Mouse (Mus musculus): ENCODE measurements around the gene Hrh2. TPM values are rescaled to one million over a fixed set of nuclear protein-coding genes. Genes with fewer than 3 reads are reported as not detected.

Hrh2 gene
- 0.33 and 0.42 TPM in 2 replicates for polyA plus RNA-seq (2015; fragmentation: Nextera tagmentation; extraction: Ambion mirVana)

DNA sequence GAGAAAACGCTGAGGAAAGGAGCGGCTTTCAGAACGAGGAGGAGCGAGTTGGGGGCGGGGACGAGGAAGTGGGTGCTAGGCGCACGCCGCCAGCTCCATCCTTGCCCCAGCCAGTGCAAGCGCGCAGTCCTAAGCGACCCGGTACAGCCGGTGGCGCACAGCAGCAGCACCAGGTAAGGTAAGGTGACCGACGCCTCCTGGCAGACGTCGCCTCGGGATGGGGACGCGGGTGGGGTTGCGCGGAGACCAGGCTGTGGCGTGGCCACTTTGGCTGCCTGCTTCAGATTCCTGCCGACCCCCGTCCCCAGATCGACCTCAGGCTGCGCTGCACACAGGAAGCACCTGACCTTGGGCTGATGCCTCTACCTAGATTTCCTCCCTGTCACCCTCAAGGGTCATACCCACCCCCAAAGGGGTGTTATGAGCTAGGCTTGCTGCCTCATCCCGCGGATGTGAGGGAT lies at the start of gene Hrh2:
Gene Hrh2, plus strand, starts transcription at position 109 of the 461 bp plus-strand sequence.
- Histone ChIP-seq H3K27me3 (peaks cover 10% of the 10 kb centered on the region; the same call in 1 of the 2 replicates), H3K9ac (replicated peaks) (peak within 1 kb of the TSS; percentile 32), H3K27ac (replicated peaks) (no peak within 1 kb of the TSS), H3K9me3 (no peaks in the 10 kb centered on the region), H3K36me3 (no peaks in the 10 kb centered on the region), H3K4me2 (replicated peaks) (peak within 1 kb of the TSS; percentile 62), H3K4me1 (peaks cover 3% of the 10 kb centered on the region; the same call in 1 of the 2 replicates), H3K4me3 (peak within 1 kb of the TSS; percentile 45)
- WGBS, result 3% methylated on average over 28 of the region's 31 CpGs
- ATAC-seq (replicated peaks), result peak; percentile 67; the same call in 1 of the 2 replicates

DNA sequence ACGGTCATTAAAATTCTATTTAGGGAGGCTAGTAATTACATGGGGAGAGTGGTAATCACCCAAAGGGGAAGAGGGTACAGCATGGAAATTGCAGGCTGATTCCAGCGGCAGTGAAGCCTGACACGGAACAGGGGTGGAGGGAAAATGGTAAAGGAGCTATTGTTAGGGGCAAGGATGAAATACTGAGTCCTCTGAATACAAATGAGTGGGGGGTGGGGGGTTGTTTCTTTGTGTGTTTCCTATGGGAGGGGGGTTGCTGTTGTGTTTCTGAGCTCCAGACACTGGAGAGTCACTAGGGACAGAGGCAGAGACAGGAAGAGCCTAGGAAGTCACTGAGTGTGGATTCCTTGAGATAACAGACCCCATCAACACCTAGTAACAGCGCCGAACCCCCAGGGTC lies 48.1 kb upstream of the Hrh2 start:
- H3K36me3 ChIP-seq, result no peaks in the 10 kb centered on the region
- H3K4me2 ChIP-seq (replicated peaks), result no peak overlapping the region
- H3K4me3 ChIP-seq, result no peak overlapping the region
- no peak overlapping the region for H3K9ac ChIP-seq (replicated peaks)
- H3K9me3 ChIP-seq, result no peaks in the 10 kb centered on the region
- ATAC-seq (replicated peaks), result no peak
- H3K27me3 ChIP-seq, result no peaks in the 10 kb centered on the region
- no peak overlapping the region for H3K27ac ChIP-seq (replicated peaks)
- peaks cover 4% of the 10 kb centered on the region; the same call in 1 of the 2 replicates for H3K4me1 ChIP-seq
- 31% methylated on average over 5 of the region's 5 CpGs for WGBS

DNA sequence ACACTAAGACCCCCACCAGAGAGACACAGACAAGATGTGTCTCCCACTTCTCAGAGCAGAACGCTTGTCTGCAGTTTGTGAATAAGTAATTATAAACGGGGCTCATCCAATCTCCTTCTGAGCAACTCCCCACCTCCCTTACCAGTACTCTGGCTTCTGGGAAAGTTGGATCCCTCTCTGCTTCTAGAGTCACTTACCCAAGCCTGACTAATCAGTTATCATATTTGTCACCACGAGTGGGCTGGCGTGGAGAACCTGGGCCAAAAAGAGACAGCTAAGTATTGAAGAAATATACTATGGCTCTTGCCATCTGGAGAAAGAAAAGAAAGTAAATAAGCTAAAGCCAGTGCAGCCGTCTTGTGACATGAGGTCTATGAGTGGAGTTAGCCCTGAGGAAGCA lies 47.3 kb upstream of the Hrh2 start:
- Histone ChIP-seq H3K9me3 (no peaks in the 10 kb centered on the region), H3K4me3 (no peak overlapping the region), H3K4me1 (peaks cover 4% of the 10 kb centered on the region; the same call in 1 of the 2 replicates), H3K36me3 (no peaks in the 10 kb centered on the region), H3K27me3 (no peaks in the 10 kb centered on the region), H3K9ac (replicated peaks) (no peak overlapping the region), H3K4me2 (replicated peaks) (no peak overlapping the region), H3K27ac (replicated peaks) (no peak overlapping the region)
- no peak for ATAC-seq (replicated peaks)
- WGBS, result 78% methylated on average over 5 of the region's 5 CpGs

DNA sequence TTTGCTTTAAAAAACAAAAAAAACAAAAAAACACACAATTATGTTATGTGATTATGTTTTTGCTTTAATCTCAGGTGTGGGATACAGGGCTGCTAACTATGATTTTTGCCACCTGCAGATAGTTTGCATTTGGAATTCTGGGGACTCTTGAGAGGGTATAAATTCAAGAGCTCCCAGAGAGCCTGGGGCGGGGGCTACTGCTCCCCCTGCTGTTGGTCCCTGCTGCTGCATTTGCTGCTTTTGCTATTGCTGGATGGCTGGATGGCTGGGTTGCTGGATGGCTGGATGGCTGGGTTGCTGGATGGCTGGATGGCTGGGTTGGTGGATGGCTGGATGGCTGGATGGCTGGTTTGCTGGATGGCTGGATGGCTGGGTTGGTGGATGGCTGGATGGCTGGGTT lies 44.6 kb upstream of the Hrh2 start:
- no peaks in the 10 kb centered on the region for H3K36me3 ChIP-seq
- no peak for ATAC-seq (replicated peaks)
- H3K9me3 ChIP-seq, result no peaks in the 10 kb centered on the region
- H3K4me2 ChIP-seq (replicated peaks), result no peak overlapping the region
- no peaks in the 10 kb centered on the region for H3K27me3 ChIP-seq
- H3K9ac ChIP-seq (replicated peaks), result no peak overlapping the region
- 59% methylated on average over 1 of the region's 1 CpGs for WGBS
- H3K4me1 ChIP-seq, result peaks cover 4% of the 10 kb centered on the region; the same call in 1 of the 2 replicates
- H3K27ac ChIP-seq (replicated peaks), result no peak overlapping the region
- H3K4me3 ChIP-seq, result no peak overlapping the region

DNA sequence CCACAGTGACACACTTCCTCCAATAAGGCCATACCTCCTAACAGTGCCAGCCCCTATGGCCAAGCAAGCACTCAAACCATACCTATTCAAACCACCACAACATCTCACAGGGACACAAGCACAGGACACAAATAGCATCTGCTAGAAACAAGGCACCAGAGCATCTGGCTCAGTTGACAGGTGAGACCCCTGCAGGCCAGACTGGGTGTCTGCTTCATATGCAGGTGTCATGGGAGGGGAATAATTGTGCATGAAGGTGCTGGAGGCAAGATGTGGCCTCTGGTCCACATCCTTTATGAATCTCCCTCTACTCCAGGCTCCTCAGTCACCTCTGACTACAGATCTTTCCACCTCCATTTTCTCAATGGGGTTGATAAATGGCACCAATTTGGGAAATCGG lies 39.5 kb upstream of the Hrh2 start:
- H3K4me1 ChIP-seq, result no peaks in the 10 kb centered on the region
- no peaks in the 10 kb centered on the region for H3K27me3 ChIP-seq
- H3K4me2 ChIP-seq (replicated peaks), result no peak overlapping the region
- no peak overlapping the region for H3K9ac ChIP-seq (replicated peaks)
- H3K36me3 ChIP-seq, result no peaks in the 10 kb centered on the region
- H3K9me3 ChIP-seq, result no peaks in the 10 kb centered on the region
- no peak overlapping the region for H3K4me3 ChIP-seq
- no peak overlapping the region for H3K27ac ChIP-seq (replicated peaks)
- no peak for ATAC-seq (replicated peaks)
- WGBS, result 85% methylated on average over 1 of the region's 1 CpGs

DNA sequence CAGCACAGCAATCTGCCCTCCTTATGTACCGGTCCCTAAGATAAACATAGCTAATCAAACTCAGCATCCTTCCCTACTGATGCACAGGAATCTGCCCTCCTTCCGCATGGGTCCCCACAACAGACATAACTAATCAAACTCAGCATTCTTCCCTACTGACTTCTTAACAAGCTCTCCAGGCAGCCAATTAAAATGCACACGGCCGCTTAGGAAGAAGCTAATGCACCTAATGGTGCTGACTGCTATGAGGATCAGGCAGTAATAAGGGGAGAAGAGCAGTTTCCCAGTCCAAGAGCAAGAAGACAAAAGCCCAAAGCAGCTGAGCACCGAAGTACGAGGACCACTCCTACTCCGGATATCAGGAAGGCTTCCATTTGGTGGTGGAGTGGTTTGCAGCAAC lies 39.0 kb upstream of the Hrh2 start:
- no peaks in the 10 kb centered on the region for H3K9me3 ChIP-seq
- H3K27me3 ChIP-seq, result no peaks in the 10 kb centered on the region
- H3K4me2 ChIP-seq (replicated peaks), result no peak overlapping the region
- H3K36me3 ChIP-seq, result no peaks in the 10 kb centered on the region
- H3K4me3 ChIP-seq, result no peak overlapping the region
- H3K9ac ChIP-seq (replicated peaks), result no peak overlapping the region
- WGBS, result 41% methylated on average over 7 of the region's 7 CpGs
- no peak overlapping the region for H3K27ac ChIP-seq (replicated peaks)
- ATAC-seq (replicated peaks), result no peak
- no peaks in the 10 kb centered on the region for H3K4me1 ChIP-seq

DNA sequence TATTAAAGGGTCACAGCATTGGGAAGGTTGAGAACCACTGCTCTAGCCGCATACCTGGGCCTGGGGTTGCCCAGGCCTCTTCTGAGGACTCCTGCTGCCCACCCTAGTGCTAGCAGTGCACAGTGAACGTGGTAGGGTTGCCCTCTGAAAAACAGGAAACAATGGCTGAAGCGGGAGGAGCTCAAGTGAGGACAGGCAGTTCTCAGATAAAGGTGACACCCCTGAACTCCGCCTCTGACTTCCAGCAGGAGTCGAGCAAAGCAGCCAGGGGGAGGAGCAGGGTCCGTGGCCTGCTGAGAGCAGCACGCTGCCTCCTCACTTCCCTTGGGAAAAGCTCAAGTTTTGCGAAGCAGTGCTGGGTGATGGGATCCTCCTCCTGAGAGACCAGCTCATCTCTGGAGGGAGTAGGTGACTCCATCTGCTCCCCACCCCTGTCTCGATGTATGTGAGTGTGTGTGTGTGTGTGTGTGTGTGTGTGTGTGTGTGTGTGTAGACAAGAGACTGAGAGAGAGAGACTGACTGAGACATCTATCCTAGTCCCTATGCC lies 38.2 kb upstream of the Hrh2 start:
- no peak for ATAC-seq (replicated peaks)
- H3K4me3 ChIP-seq, result no peak overlapping the region
- no peaks in the 10 kb centered on the region for H3K27me3 ChIP-seq
- no peaks in the 10 kb centered on the region for H3K36me3 ChIP-seq
- H3K4me2 ChIP-seq (replicated peaks), result no peak overlapping the region
- 31% methylated on average over 9 of the region's 9 CpGs for WGBS
- no peak overlapping the region for H3K9ac ChIP-seq (replicated peaks)
- H3K4me1 ChIP-seq, result peaks cover 4% of the 10 kb centered on the region
- no peaks in the 10 kb centered on the region for H3K9me3 ChIP-seq
- no peak overlapping the region for H3K27ac ChIP-seq (replicated peaks)

DNA sequence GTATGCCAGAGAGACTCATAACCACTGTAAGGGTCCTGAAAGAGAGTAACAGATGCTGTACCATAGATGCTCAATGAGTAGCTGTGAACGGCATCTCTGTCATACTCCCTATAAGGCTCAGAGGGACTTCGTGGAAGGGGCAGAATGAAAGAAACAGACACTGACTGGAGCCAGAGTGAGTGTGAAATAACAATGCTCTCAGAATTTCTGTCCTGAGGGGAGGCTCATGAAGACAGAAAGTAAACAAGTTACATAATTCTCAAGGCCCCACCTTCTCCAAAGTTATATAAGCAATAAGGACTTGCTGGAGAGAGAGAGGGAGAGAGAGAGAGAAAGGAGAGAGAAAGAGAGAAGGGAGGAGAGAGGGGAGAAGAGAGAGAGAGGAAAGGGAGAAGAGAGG lies 36.1 kb upstream of the Hrh2 start:
- Histone ChIP-seq H3K9me3 (no peaks in the 10 kb centered on the region), H3K4me2 (replicated peaks) (no peak overlapping the region), H3K27ac (replicated peaks) (no peak overlapping the region), H3K4me1 (peaks cover 13% of the 10 kb centered on the region), H3K4me3 (no peak overlapping the region), H3K36me3 (no peaks in the 10 kb centered on the region), H3K9ac (replicated peaks) (no peak overlapping the region), H3K27me3 (no peaks in the 10 kb centered on the region)
- no peak for ATAC-seq (replicated peaks)
- WGBS, result 89% methylated on average over 2 of the region's 2 CpGs

DNA sequence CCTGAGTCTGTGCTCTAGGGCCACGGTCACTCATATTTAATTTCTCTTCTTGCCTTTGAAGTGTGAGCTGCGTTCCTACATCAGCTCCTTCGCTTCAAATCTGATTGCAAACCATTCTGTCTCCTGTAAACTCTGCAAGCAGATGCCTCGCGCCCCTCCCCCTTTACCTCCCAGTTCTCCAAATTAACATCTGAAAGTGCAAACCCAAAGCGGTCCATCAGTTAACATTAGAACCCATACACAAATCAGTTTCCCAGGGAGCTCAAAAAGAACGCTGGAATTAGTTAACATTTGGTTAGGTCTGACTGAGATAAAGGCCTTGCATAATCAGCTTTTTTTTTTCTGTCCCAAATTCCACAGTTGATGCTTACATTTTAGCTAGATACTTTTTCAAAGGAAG lies 32.7 kb upstream of the Hrh2 start:
- ATAC-seq (replicated peaks), result no peak

DNA sequence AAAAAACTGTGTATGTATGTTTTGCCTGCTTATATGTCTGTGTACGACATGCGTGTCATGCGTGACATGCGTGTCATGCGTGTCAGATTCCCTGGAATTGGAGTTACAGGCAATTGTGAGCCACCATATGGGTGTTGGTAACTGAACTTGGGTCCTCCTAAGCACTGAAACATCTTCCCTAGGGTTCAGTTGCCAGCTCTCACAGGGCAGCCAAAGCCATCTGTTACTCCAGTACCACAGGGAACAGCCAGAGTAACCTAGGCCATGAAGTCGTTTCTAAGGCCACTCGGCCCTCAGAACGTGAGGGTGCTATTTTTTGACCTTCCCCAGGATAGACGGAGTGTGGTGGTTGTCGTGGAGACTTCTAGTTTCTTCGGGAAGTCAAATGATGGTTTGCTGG lies 32.2 kb upstream of the Hrh2 start:
- WGBS, result 61% methylated on average over 11 of the region's 11 CpGs

More for the DNA sequence above, 32.7 kb upstream of the Hrh2 start:
- Histone ChIP-seq H3K9me3 (no peaks in the 10 kb centered on the region), H3K36me3 (no peaks in the 10 kb centered on the region), H3K4me1 (peaks cover 13% of the 10 kb centered on the region), H3K4me3 (no peak overlapping the region), H3K27ac (replicated peaks) (no peak overlapping the region), H3K27me3 (no peaks in the 10 kb centered on the region), H3K4me2 (replicated peaks) (no peak overlapping the region), H3K9ac (replicated peaks) (no peak overlapping the region)
- 10% methylated on average over 7 of the region's 7 CpGs for WGBS

DNA sequence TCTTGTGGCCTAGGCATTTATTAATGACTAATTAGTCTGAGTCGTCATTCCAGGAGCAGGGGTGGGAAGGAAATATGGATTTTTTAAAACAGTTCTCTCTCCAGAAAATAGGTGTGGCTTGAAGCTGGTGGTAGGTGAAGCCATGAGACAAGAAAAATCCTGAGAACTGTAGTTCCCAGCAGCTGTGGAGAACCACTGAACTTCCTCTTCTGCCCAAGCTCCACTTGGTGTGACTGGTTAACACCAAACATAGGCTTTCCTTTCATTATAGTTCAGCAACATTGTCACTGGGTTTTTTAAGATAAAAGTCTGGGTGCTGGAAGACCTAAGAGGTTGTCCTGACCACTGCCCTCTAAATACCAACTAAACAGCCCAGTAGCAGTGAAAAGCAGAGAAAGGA lies 31.4 kb upstream of the Hrh2 start:
- Histone ChIP-seq H3K9me3 (no peaks in the 10 kb centered on the region), H3K36me3 (no peaks in the 10 kb centered on the region), H3K27ac (replicated peaks) (no peak overlapping the region), H3K4me1 (peaks cover 13% of the 10 kb centered on the region), H3K27me3 (no peaks in the 10 kb centered on the region), H3K9ac (replicated peaks) (no peak overlapping the region), H3K4me3 (no peak overlapping the region), H3K4me2 (replicated peaks) (no peak overlapping the region)
- ATAC-seq (replicated peaks), result no peak
- WGBS, result 34% methylated on average over 1 of the region's 1 CpGs

More for the DNA sequence above, 32.2 kb upstream of the Hrh2 start:
- Histone ChIP-seq H3K9ac (replicated peaks) (no peak overlapping the region), H3K4me3 (no peak overlapping the region), H3K36me3 (no peaks in the 10 kb centered on the region), H3K9me3 (no peaks in the 10 kb centered on the region), H3K4me1 (peaks cover 13% of the 10 kb centered on the region), H3K4me2 (replicated peaks) (no peak overlapping the region), H3K27me3 (no peaks in the 10 kb centered on the region), H3K27ac (replicated peaks) (no peak overlapping the region)
- no peak for ATAC-seq (replicated peaks)

DNA sequence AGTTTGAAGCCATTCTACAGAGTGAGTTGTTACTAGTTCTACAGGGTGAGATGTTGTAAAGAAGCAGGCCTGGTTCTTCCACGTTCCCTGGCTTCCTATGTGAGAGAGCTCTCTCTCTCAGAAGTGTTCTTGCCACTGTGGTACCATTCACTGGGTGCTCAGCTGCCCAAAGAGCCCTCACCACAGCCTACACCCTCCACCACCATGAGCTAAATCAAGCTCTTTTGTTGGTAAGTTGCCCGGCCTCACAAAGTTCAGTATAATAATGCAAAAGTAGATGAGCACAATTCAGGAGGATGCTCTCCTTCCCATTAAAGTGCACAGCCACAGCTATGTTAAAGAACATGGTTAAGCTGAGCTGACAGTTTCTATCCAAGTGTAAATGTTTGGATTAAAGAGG lies 30.4 kb upstream of the Hrh2 start:
- H3K4me2 ChIP-seq (replicated peaks), result no peak overlapping the region
- H3K4me3 ChIP-seq, result no peak overlapping the region
- no peaks in the 10 kb centered on the region for H3K36me3 ChIP-seq
- H3K4me1 ChIP-seq, result peaks cover 13% of the 10 kb centered on the region
- no peaks in the 10 kb centered on the region for H3K9me3 ChIP-seq
- H3K27ac ChIP-seq (replicated peaks), result no peak overlapping the region
- H3K27me3 ChIP-seq, result no peaks in the 10 kb centered on the region
- H3K9ac ChIP-seq (replicated peaks), result no peak overlapping the region
- ATAC-seq (replicated peaks), result no peak
- WGBS, result 79% methylated on average over 2 of the region's 2 CpGs

DNA sequence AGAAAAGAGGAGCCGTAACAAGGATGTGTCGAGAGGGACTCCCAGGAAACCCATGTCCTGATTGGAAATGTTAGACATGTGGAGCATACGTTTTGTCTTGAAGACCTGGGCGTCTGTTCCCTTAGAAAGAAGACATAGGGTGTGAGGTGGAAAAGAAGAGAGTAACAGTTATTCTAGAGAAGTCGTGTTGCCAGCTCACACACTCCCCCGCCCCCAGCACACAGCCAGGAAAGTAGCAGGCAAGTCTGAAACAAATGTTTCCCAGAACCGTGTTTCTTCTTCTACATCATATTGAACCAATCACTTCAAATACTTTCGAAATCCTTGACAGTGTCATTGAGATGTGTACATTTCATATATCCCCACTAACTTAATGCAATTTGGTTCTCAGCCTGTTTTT lies 28.6 kb upstream of the Hrh2 start:
- Histone ChIP-seq H3K4me2 (replicated peaks) (no peak overlapping the region), H3K4me3 (no peak overlapping the region), H3K27ac (replicated peaks) (no peak overlapping the region), H3K36me3 (no peaks in the 10 kb centered on the region), H3K4me1 (peaks cover 13% of the 10 kb centered on the region), H3K9me3 (no peaks in the 10 kb centered on the region), H3K27me3 (no peaks in the 10 kb centered on the region), H3K9ac (replicated peaks) (no peak overlapping the region)
- no peak for ATAC-seq (replicated peaks)
- WGBS, result 82% methylated on average over 8 of the region's 8 CpGs
